Mouse (Mus musculus): Measurements from ENCODE around the gene Zfp467.

GRCm38 (mm10) chr6:48423336-48423735 lies 22.3 kb downstream of the Zfp467 start:
- TF ChIP-seq CTCF (IDR thresholded peaks at IDR 0.05 in 2 of 3, conservative IDR thresholded peaks at IDR 0.05 in 1 of 3; ENCODE audit: control insufficient read depth in 1 of 3, insufficient read depth in 1 of 3, low read depth in 2 of 3, low read length in 3 of 3, poor library complexity in 1 of 3, severe bottlenecking in 1 of 3) = no peak
- no peak for TF ChIP-seq EP300 (IDR thresholded peaks at IDR 0.05; ENCODE audit: low read depth in 1 of 2, low read length in 2 of 2)
- no peak for TF ChIP-seq CHD2 (IDR thresholded peaks at IDR 0.05; ENCODE audit: low read length)
- TF ChIP-seq ETS1 (IDR thresholded peaks at IDR 0.05; ENCODE audit: low read depth, low read length) = no peak

Data from MEL (cell line).